Mouse (Mus musculus): ENCODE measurements around the gene Kctd19. TPM values are rescaled to one million over a fixed set of nuclear protein-coding genes. Genes with fewer than 3 reads are reported as not detected.

The Kctd19 gene
- total RNA-seq, 2 experiments from 2014 or later: not detected

DNA sequence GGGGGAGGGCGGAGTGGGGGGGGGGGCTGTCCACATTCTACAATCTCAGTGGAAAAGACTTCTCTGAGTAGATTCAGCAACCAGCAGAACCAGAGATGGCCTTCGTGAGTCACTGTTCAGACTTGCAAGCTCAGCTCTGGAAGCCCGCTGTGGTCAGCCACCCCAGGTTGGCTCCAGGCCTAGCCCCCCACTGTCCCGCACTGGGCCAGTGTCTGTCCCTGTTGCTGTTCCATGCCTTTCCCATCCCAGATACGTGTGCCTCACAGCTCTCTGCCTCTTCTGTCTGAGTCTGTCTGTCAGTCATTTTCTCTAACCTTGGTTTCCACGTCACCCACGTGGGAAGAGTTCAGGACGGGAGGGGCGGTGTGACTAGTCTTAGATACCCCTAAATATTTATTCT lies 40.8 kb downstream of the Kctd19 start:
- H3K27ac ChIP-seq: no peak overlapping the region
- no peak overlapping the region for H3K4me3 ChIP-seq

GRCm38 (mm10) chr8:105367107-105367506 lies 46.2 kb downstream of the Kctd19 start:
- Histone ChIP-seq H3K27ac (no peak overlapping the region), H3K4me3 (no peak overlapping the region)
- no peak for DNase-seq (ENCODE audit: low spot score in 2 of 2)
- TF ChIP-seq CTCF (conservative IDR thresholded peaks at IDR 0.05): peak; percentile 68

More for the DNA sequence above, 40.8 kb downstream of the Kctd19 start:
- no peak for TF ChIP-seq CTCF (conservative IDR thresholded peaks at IDR 0.05)
- no peak for DNase-seq (ENCODE audit: low spot score in 2 of 2)

DNA sequence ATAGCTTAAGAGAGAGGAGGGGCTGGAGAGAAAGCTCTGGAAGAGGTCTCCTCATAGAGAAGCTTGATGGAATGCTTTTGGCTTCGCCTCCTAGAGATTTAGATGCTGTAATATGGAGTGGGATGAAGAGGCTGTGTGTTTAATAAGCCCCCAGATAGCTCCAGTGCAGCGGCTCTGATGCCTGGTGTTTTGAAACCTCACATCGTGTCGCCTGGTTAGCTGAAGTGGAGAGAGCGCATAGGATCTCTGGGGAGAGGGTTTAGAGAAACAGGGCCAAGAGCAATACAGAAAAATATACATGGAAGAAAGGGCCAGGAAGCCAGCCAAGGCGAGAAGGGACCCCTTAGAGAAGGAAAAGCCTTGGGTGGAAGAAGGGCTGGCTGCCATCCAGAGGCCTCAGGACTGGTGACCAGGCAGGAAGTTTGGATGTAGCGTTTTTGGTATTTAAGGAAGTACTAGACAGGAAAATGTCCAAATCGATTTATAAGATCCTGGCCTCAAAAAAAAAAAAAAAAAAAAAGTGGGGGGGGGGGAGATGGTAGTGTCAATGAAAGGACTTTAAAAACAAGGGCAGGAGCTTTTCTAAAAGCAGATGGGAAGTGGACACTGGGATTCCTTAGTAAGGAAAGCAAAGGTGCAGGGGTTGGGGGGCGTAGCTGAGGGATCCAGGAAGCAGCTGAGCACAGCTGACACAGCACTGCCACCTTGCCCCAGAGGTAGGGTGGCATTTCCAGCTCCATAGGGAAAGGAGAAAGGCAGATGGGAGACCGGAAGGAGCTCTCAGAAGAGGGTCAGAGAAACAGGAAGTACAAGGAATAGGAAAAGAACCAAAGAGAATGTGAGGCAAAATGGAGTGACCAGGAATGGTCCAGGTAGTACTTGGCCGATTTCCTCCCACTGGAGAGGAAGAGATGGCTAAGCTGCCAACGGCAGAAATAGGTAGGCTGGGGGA lies 51.3 kb downstream of the Kctd19 start:
- H3K27ac ChIP-seq: no peak overlapping the region
- no peak for TF ChIP-seq CTCF (conservative IDR thresholded peaks at IDR 0.05)
- DNase-seq (ENCODE audit: low spot score in 2 of 2): no peak
- no peak overlapping the region for H3K4me3 ChIP-seq

GRCm38 (mm10) chr8:105359646-105360045 lies 53.7 kb downstream of the Kctd19 start:
- DNase-seq (ENCODE audit: low spot score in 2 of 2): no peak
- Histone ChIP-seq H3K4me3 (no peak overlapping the region), H3K27ac (no peak overlapping the region)
- TF ChIP-seq CTCF (conservative IDR thresholded peaks at IDR 0.05): peak; percentile 61

GRCm38 (mm10) chr8:105359208-105359607 lies 54.1 kb downstream of the Kctd19 start:
- DNase-seq (ENCODE audit: low spot score in 2 of 2): no peak
- Histone ChIP-seq H3K4me3 (no peak overlapping the region), H3K27ac (no peak overlapping the region)
- no peak for TF ChIP-seq CTCF (conservative IDR thresholded peaks at IDR 0.05)

DNA sequence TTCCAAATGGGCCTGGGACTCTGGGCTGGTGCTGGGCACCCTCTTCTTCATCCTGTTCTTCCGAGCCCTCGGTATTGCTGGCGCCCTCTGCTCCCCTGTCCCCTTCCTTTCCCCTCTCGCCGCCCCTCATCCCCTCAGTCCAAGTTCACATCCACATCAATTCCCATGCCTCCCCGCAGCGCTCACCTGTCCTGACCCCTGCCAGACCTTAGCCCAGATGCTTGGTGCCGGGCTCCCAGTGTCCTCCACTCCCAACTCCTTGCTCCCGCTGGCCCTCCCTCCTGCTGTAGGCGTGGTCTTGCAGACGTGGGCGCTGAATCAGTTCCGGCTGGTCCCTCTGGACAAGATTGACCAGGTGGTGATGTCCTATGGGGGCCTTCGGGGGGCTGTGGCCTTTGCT lies 56.6 kb downstream of the Kctd19 start:
- no peak for DNase-seq (ENCODE audit: low spot score in 2 of 2)
- no peak for TF ChIP-seq CTCF (conservative IDR thresholded peaks at IDR 0.05)
- Histone ChIP-seq H3K27ac (no peak overlapping the region), H3K4me3 (no peak overlapping the region)

- Histone ChIP-seq H3K4me3 (no peak overlapping the region), H3K27ac (no peak overlapping the region)
- TF ChIP-seq CTCF (conservative IDR thresholded peaks at IDR 0.05): no peak
- DNase-seq (ENCODE audit: low spot score in 2 of 2): no peak
Measured at GRCm38 (mm10) chr8:105355179-105356024, 57.9 kb downstream of the Kctd19 start.

GRCm38 (mm10) chr8:105354549-105354948 lies 58.8 kb downstream of the Kctd19 start:
- Histone ChIP-seq H3K27ac (no peak overlapping the region), H3K4me3 (no peak overlapping the region)
- DNase-seq (ENCODE audit: low spot score in 2 of 2): no peak
- TF ChIP-seq CTCF (conservative IDR thresholded peaks at IDR 0.05): no peak

DNA sequence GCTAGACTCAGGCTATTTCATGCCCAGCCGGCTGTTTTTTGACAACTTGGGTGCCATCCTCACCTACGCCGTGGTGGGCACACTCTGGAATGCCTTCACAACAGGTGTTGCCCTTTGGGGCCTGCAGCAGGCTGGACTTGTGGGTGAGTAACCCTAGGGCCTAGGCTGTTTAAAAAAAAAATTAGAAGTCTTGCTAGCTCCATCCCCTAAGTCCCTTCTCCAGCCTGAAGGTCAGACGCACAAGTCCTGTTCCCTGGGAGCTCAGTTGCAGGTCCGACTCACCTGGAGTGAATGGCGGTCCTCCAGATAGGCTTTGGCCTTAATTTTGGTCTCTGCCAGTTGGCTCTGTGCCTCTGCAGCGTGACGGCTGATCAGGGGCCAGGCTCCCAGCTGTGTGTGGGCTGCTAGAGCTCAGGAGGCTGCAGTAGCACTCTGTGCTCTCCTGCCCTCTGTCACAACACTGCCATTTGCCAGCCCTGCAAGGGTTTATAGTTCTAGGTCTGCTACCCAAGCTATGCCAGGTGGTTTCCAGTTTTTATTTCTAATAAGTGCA lies 59.6 kb downstream of the Kctd19 start:
- no peak for DNase-seq (ENCODE audit: low spot score in 2 of 2)
- no peak overlapping the region for H3K4me3 ChIP-seq
- H3K27ac ChIP-seq: no peak overlapping the region
- no peak for TF ChIP-seq CTCF (conservative IDR thresholded peaks at IDR 0.05)

DNA sequence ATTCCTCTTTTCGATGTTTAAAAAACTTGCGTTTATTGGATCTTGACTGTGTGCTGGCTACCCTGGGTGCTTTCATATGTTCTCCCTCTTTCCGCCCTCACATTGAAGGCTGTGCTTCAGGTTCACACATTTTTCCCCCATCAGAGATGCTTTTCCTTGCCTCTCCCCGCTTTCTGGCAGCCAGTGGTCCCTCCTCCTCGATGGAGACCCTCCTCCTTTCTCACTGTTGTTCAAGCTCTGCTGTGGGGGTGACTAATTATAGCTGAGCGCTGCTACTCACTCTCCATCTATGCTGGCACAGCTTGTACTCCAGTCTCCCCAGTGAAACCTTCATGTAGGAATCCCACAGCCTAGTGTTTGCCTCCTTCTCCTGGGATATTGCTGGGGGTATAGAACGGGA lies 63.1 kb downstream of the Kctd19 start:
- no peak for DNase-seq (ENCODE audit: low spot score in 2 of 2)
- no peak for TF ChIP-seq CTCF (conservative IDR thresholded peaks at IDR 0.05)
- Histone ChIP-seq H3K27ac (no peak overlapping the region), H3K4me3 (peak overlapping the region; percentile 77)

- peak overlapping the region; percentile 77 for H3K4me3 ChIP-seq
- TF ChIP-seq CTCF (conservative IDR thresholded peaks at IDR 0.05): no peak
- no peak for DNase-seq (ENCODE audit: low spot score in 2 of 2)
- H3K27ac ChIP-seq: peak overlapping the region; percentile 75; the same call in 1 of the 2 replicates
Measured at GRCm38 (mm10) chr8:105349096-105349771, 64.1 kb downstream of the Kctd19 start.

DNA sequence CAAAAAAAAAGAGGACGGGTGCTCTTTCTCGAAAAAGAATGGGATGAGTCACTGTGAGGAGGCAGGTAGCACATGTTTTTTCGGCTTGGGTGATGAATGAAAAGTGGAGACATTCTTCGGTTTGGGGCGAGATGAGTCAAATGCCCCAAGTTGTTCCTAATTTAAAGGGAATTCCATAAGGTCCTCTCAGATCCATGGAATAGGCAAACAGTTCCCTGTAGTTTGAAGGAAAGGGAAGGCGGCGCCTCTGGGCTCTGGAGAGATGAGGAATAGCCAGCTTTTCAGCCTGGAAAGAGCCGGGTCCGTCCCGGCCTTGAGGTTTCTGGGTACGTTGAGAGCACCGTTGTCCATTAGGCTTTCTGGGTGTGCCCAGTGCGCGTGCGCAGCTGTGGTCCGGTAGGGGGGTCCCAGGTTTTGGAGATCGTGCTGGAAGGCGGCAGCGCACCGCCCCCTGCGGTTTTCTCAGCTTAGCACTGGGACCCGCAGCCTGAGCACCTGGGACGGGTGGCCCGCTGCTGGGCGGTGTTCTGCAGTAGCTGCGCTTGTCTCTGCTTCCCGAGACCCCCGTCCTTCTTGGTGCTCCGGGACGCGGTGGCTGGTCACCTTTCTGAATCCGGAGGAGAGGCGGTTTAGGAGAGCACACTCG lies 64.7 kb downstream of the Kctd19 start, which contains the start of gene Slc9a5:
TSS of gene Slc9a5 (plus strand) at position 394 of the 646 bp plus-strand sequence.
- TF ChIP-seq CTCF (conservative IDR thresholded peaks at IDR 0.05): peak; percentile 49
- peak within 1 kb of the TSS; percentile 75; the same call in 1 of the 2 replicates for H3K27ac ChIP-seq
- peak within 1 kb of the TSS; percentile 77 for H3K4me3 ChIP-seq
- DNase-seq (ENCODE audit: low spot score in 2 of 2): no peak

Measured in layer of hippocampus, adult 2 months (tissue).